Mouse (Mus musculus): ENCODE data around the gene Zfp449. TPM values are rescaled to one million over a fixed set of nuclear protein-coding genes. Genes with fewer than 3 reads are reported as not detected.

Zfp449 gene
- polyA plus RNA-seq, 1 experiment from 2014 or later: 5.3 TPM

- Histone ChIP-seq H3K4me1 (no peaks in the 10 kb centered on the region), H3K4me2 (no peak overlapping the region), H3K4me3 (replicated peaks) (no peak overlapping the region), H3K27ac (replicated peaks) (no peak overlapping the region), H3K9ac (replicated peaks) (no peak overlapping the region), H3K36me3 (no peaks in the 10 kb centered on the region), H3K27me3 (replicated peaks) (no peaks in the 10 kb centered on the region), H3K9me3 (replicated peaks) (no peaks in the 10 kb centered on the region)
- ATAC-seq (ENCODE audit: low FRiP score): no peak
- 24% methylated on average over 2 of the region's 2 CpGs for WGBS
Observed at GRCm38 (mm10) chrX:56404646-56405045, 58.4 kb downstream of the Zfp449 start.

- no peak overlapping the region for H3K4me2 ChIP-seq
- H3K36me3 ChIP-seq: no peaks in the 10 kb centered on the region
- no peaks in the 10 kb centered on the region for H3K4me1 ChIP-seq
- no peak overlapping the region for H3K9ac ChIP-seq (replicated peaks)
- ATAC-seq (ENCODE audit: low FRiP score): no peak
- H3K4me3 ChIP-seq (replicated peaks): no peak overlapping the region
- no peaks in the 10 kb centered on the region for H3K27me3 ChIP-seq (replicated peaks)
- WGBS: 69% methylated on average over 1 of the region's 1 CpGs
- H3K9me3 ChIP-seq (replicated peaks): no peaks in the 10 kb centered on the region
- H3K27ac ChIP-seq (replicated peaks): no peak overlapping the region
Observed at GRCm38 (mm10) chrX:56405482-56405881, 59.3 kb downstream of the Zfp449 start.

- no peak overlapping the region for H3K4me2 ChIP-seq
- H3K4me3 ChIP-seq (replicated peaks): no peak overlapping the region
- no peak overlapping the region for H3K27ac ChIP-seq (replicated peaks)
- 78% methylated on average over 5 of the region's 5 CpGs for WGBS
- no peaks in the 10 kb centered on the region for H3K9me3 ChIP-seq (replicated peaks)
- no peaks in the 10 kb centered on the region for H3K36me3 ChIP-seq
- H3K4me1 ChIP-seq: no peaks in the 10 kb centered on the region
- H3K27me3 ChIP-seq (replicated peaks): no peaks in the 10 kb centered on the region
- no peak for ATAC-seq (ENCODE audit: low FRiP score)
- no peak overlapping the region for H3K9ac ChIP-seq (replicated peaks)
Observed at GRCm38 (mm10) chrX:56406128-56406527, 59.9 kb downstream of the Zfp449 start.

Other genes starting within 250 kb of the Zfp449 start
- gene 3830403N18Rik, start 209.8 kb upstream of the Zfp449 start, polyA plus RNA-seq (2015; fragmentation: Nextera tagmentation; extraction: Ambion mirVana): 0.52 and 2.2 TPM in 2 replicates
- not detected in 2 replicates for gene Gm773, start 133.5 kb upstream of the Zfp449 start, polyA plus RNA-seq (2015; fragmentation: Nextera tagmentation; extraction: Ambion mirVana)
- gene Smim10l2a, start 28.2 kb downstream of the Zfp449 start, polyA plus RNA-seq (2015; fragmentation: Nextera tagmentation; extraction: Ambion mirVana): 47.6 and 52.0 TPM in 2 replicates
- gene Gm2174, start 101.6 kb downstream of the Zfp449 start, polyA plus RNA-seq (2015; fragmentation: Nextera tagmentation; extraction: Ambion mirVana): 1.2 and 1.6 TPM in 2 replicates
- gene Ints6l, start 108.5 kb downstream of the Zfp449 start, polyA plus RNA-seq (2015; fragmentation: Nextera tagmentation; extraction: Ambion mirVana): 18.2 and 21.7 TPM in 2 replicates
- not detected in 2 replicates for gene Gm10477, start 178.3 kb downstream of the Zfp449 start, polyA plus RNA-seq (2015; fragmentation: Nextera tagmentation; extraction: Ambion mirVana)
- 0.23 TPM in 1 of 2 replicates, not detected in the other for gene Gm648, start 203.2 kb downstream of the Zfp449 start, polyA plus RNA-seq (2015; fragmentation: Nextera tagmentation; extraction: Ambion mirVana)